Mouse (Mus musculus) E14TG2a.4 (cell line): ENCODE measurements around the gene Sult4a1.

ENCODE experiments used
- CTCF ChIP-seq: conservative IDR thresholded peaks from 2 replicates; pipeline ENCODE4 v1.5.1; 2014; ENCODE audit warnings: low read length
- NANOG ChIP-seq: IDR thresholded peaks from 2 replicates; pipeline ENCODE4 v1.6.1; 2014; ENCODE audit warnings: borderline replicate concordance, low read length, mixed read lengths

DNA sequence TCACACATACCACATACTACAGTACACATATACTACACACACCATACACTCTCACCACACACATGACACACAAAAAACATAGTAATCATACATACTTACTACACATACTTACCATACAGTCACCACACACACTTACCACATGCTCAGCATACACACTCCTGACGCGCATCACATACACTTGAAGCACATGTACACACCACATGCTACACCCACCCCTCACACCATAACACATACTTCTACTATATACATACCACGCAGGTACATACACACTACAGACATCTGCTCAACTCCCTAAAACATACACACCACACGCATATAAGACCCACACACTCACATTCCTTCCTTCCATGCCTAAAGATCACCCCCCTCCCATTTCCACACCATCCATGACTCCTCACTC is 52.3 kb downstream of the Sult4a1 start:
- TF ChIP-seq CTCF (no peak), NANOG (no peak)
